Mouse (Mus musculus): ENCODE results near the gene Kmt2a.
A peak's percentile ranks its signal among the peaks of the same experiment; 100 is the strongest.

The Kmt2a gene

GRCm38 (mm10) chr9:44879694-44880271 lies 1.3 kb downstream of the Kmt2a start:
- DNase-seq: peak; percentile 35 to 40

- DNase-seq: no peak
These were observed 2.2 kb downstream of the Kmt2a start for GRCm38 (mm10) chr9:44878776-44879500.

GRCm38 (mm10) chr9:44877686-44878085 lies 3.4 kb downstream of the Kmt2a start:
- DNase-seq: no peak

GRCm38 (mm10) chr9:44875476-44875875 lies 5.6 kb downstream of the Kmt2a start:
- peak in 1 of 2 experiments; percentile 23 for DNase-seq

GRCm38 (mm10) chr9:44874198-44874597 lies 6.9 kb downstream of the Kmt2a start:
- no peak for DNase-seq

GRCm38 (mm10) chr9:44873665-44874064 lies 7.4 kb downstream of the Kmt2a start:
- DNase-seq: no peak

GRCm38 (mm10) chr9:44868336-44869094 lies 12.6 kb downstream of the Kmt2a start:
- DNase-seq: no peak

GRCm38 (mm10) chr9:44867664-44868063 lies 13.4 kb downstream of the Kmt2a start:
- DNase-seq: no peak

GRCm38 (mm10) chr9:44866501-44867240 lies 14.4 kb downstream of the Kmt2a start:
- DNase-seq: peak; percentile 22 to 37

GRCm38 (mm10) chr9:44861121-44861520 lies 20.0 kb downstream of the Kmt2a start:
- DNase-seq: no peak

GRCm38 (mm10) chr9:44858657-44859056 lies 22.4 kb downstream of the Kmt2a start:
- no peak for DNase-seq

- no peak for DNase-seq
These were observed 23.6 kb downstream of the Kmt2a start for GRCm38 (mm10) chr9:44857405-44857992.

GRCm38 (mm10) chr9:44855153-44855552 lies 25.9 kb downstream of the Kmt2a start:
- DNase-seq: peak; percentile 31 to 55

GRCm38 (mm10) chr9:44847446-44847845 lies 33.6 kb downstream of the Kmt2a start:
- DNase-seq: no peak

GRCm38 (mm10) chr9:44841241-44841640 lies 39.9 kb downstream of the Kmt2a start:
- DNase-seq: peak in 1 of 2 experiments; percentile 53

- DNase-seq: peak; percentile 80 to 87
These were observed 44.7 kb downstream of the Kmt2a start for GRCm38 (mm10) chr9:44836439-44836838.

- DNase-seq: peak in 1 of 2 experiments; percentile 62
These were observed 48.7 kb downstream of the Kmt2a start for GRCm38 (mm10) chr9:44832356-44832755.

GRCm38 (mm10) chr9:44830506-44830905 lies 50.6 kb downstream of the Kmt2a start:
- no peak for DNase-seq

- no peak for DNase-seq
These were observed 52.2 kb downstream of the Kmt2a start for GRCm38 (mm10) chr9:44828944-44829343.

GRCm38 (mm10) chr9:44826660-44827059 lies 54.4 kb downstream of the Kmt2a start:
- DNase-seq: no peak

GRCm38 (mm10) chr9:44819920-44820827 lies 60.9 kb downstream of the Kmt2a start:
- no peak for DNase-seq
